Mouse (Mus musculus): ENCODE data around the gene Cnep1r1.

GRCm38 (mm10) chr8:88150910-88151371 is 32.4 kb downstream of the Cnep1r1 start:
- no peak for TF ChIP-seq CTCF (IDR thresholded peaks at IDR 0.05; ENCODE audit: control insufficient read depth, insufficient read depth, low read length)
- no peak for TF ChIP-seq POLR2A (IDR thresholded peaks at IDR 0.05; ENCODE audit: borderline replicate concordance, control insufficient read depth, low read depth, low read length)

Data from bone marrow, adult 2 months (tissue).